Mouse (Mus musculus) limb, embryonic 13.5 days (tissue): ENCODE measurements at regions not wholly inside any gene's neighbourhood (a gene's known extent, or its start where the extent isn't known, plus 50 kb on each side); places are given as distances from the start of the nearest gene placed in this dataset.
"Not testable (repeated sequence)": the region's sequence is repeated elsewhere in the genome, so short reads cannot be mapped to it uniquely, and the experiment has no call there.

ENCODE experiments used
- ATAC-seq: fragments of 200-750 bp; cut with Nextera tagmentation; 2 replicates; pipeline ENCODE4 v1.8.0; 2017; ENCODE audit warnings: low read depth, moderate number of reproducible peaks, moderate TSS enrichment; ENCODE audit not compliant: low FRiP score
- H3K27ac ChIP-seq: fragments of 300-500 bp; sonication (generic); 2 replicates; pipeline ENCODE4 v1.5.1; 2015; ENCODE audit warnings: inconsistent platforms, mild to moderate bottlenecking, moderate library complexity
- H3K27me3 ChIP-seq: fragments of 300-500 bp; sonication (generic); 2 replicates; pipeline ENCODE4 v1.6.1; 2015; ENCODE audit warnings: mild to moderate bottlenecking, inconsistent platforms
- H3K36me3 ChIP-seq: fragments of 300-500 bp; sonication (generic); 2 replicates; pipeline ENCODE4 v1.6.1; 2015; ENCODE audit warnings: inconsistent platforms, mild to moderate bottlenecking, moderate library complexity
- H3K4me1 ChIP-seq: fragments of 300-500 bp; sonication (generic); 2 replicates; pipeline ENCODE4 v1.6.1; 2015; ENCODE audit warnings: inconsistent platforms
- H3K4me2 ChIP-seq: fragments of 300-500 bp; sonication (generic); replicated peaks from 2 replicates; pipeline ENCODE4 v1.6.1; 2015; ENCODE audit warnings: inconsistent platforms, mild to moderate bottlenecking, moderate library complexity
- H3K4me3 ChIP-seq: fragments of 300-500 bp; sonication (generic); 2 replicates; pipeline ENCODE4 v1.5.1; 2015; ENCODE audit warnings: moderate library complexity, mild to moderate bottlenecking, inconsistent platforms
- H3K9ac ChIP-seq: fragments of 300-500 bp; sonication (generic); 2 replicates; pipeline ENCODE4 v1.6.1; 2015; ENCODE audit warnings: mild to moderate bottlenecking, inconsistent platforms
- H3K9me3 ChIP-seq: fragments of 300-500 bp; sonication (generic); 2 replicates; pipeline ENCODE4 v1.6.1; 2016; ENCODE audit warnings: inconsistent platforms
- WGBS: fragments of 180-500 bp; shearing (Covaris S2); methylation state at CpG from one replicate; pipeline ENCODE4 v1.1.7; 2015; 5-methylcytosine and 5-hydroxymethylcytosine counted together

DNA sequence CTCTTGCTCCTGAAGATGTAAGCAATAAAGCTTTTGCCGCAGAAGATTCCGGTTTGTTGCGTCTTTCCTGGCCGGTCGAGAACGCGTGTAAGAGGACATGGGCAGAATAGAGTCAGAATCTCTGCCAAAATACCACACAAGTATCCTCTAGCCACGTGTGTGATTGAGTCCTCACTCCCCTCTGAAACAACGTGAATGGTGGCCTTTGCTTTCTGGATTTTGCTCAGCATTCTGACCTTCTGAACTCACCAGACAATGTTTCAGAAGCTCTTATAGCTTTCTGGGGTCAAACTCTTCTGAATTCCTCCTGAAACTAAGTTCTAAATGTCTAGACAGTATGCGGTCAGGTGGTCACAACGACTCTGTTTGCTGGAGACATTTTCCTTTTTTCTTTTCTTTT is 202.0 kb upstream of the Btg1 start:
- Histone ChIP-seq H3K27me3 (no peaks in the 10 kb centered on the region), H3K9ac (no peak overlapping the region), H3K27ac (no peak overlapping the region), H3K4me2 (no peak overlapping the region), H3K4me1 (no peaks in the 10 kb centered on the region), H3K36me3 (no peaks in the 10 kb centered on the region), H3K4me3 (no peak overlapping the region), H3K9me3 (no peaks in the 10 kb centered on the region; the same call in 1 of the 2 replicates)
- no peak for ATAC-seq
- WGBS, result 92% methylated on average over 11 of the region's 11 CpGs

GRCm38 (mm10) chr10:96421506-96421905 is 195.3 kb upstream of the Btg1 start:
- not testable (repeated sequence) for H3K9me3 ChIP-seq

DNA sequence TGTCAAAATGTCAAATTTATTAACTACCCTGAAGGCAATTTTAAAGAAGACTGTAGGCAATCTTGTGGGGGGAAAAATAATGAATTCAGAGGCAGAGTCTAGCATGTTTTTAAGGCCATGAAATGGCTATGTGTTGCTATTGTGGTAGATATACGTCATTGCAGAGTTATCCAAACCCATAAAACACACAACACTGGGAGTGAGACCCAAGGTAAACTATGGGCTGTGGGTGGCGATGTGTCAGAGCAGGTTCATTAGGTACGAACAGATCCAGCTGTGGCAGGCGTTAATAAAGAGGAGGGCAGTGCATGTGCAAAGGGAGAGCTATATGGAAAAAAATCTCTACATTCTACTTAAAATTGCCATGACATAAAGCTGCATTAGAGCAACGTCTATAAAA is 189.4 kb upstream of the Btg1 start:
- Histone ChIP-seq H3K4me2 (no peak overlapping the region), H3K27me3 (no peaks in the 10 kb centered on the region), H3K4me1 (no peaks in the 10 kb centered on the region; the same call in 1 of the 2 replicates), H3K9ac (no peak overlapping the region), H3K27ac (no peak overlapping the region), H3K4me3 (no peak overlapping the region), H3K9me3 (no peaks in the 10 kb centered on the region), H3K36me3 (no peaks in the 10 kb centered on the region)
- 34% methylated on average over 5 of the region's 5 CpGs for WGBS
- peak; percentile 79 for ATAC-seq

More at GRCm38 (mm10) chr10:96421506-96421905, 195.3 kb upstream of the Btg1 start:
- not testable (repeated sequence) for H3K27ac ChIP-seq, H3K4me2 ChIP-seq, H3K36me3 ChIP-seq, H3K4me1 ChIP-seq, H3K4me3 ChIP-seq, H3K9ac ChIP-seq, ATAC-seq, H3K27me3 ChIP-seq
- WGBS, result 87% methylated on average over 2 of the region's 2 CpGs

GRCm38 (mm10) chr10:96430142-96430541 is 186.7 kb upstream of the Btg1 start:
- no peak overlapping the region for H3K4me2 ChIP-seq
- no peak for ATAC-seq
- H3K27ac ChIP-seq, result no peak overlapping the region
- WGBS, result 65% methylated on average over 3 of the region's 3 CpGs
- no peaks in the 10 kb centered on the region for H3K9me3 ChIP-seq
- no peaks in the 10 kb centered on the region for H3K27me3 ChIP-seq
- no peaks in the 10 kb centered on the region for H3K36me3 ChIP-seq
- H3K4me1 ChIP-seq, result no peaks in the 10 kb centered on the region; the same call in 1 of the 2 replicates
- H3K4me3 ChIP-seq, result no peak overlapping the region
- H3K9ac ChIP-seq, result no peak overlapping the region

GRCm38 (mm10) chr10:96435109-96435508 is 181.7 kb upstream of the Btg1 start:
- ATAC-seq, result no peak
- H3K4me2 ChIP-seq, result no peak overlapping the region
- H3K4me3 ChIP-seq, result no peak overlapping the region
- no peak overlapping the region for H3K9ac ChIP-seq
- no peak overlapping the region for H3K27ac ChIP-seq
- H3K9me3 ChIP-seq, result no peaks in the 10 kb centered on the region
- no peaks in the 10 kb centered on the region for H3K27me3 ChIP-seq
- 87% methylated on average over 6 of the region's 6 CpGs for WGBS
- H3K4me1 ChIP-seq, result no peaks in the 10 kb centered on the region
- no peaks in the 10 kb centered on the region for H3K36me3 ChIP-seq

DNA sequence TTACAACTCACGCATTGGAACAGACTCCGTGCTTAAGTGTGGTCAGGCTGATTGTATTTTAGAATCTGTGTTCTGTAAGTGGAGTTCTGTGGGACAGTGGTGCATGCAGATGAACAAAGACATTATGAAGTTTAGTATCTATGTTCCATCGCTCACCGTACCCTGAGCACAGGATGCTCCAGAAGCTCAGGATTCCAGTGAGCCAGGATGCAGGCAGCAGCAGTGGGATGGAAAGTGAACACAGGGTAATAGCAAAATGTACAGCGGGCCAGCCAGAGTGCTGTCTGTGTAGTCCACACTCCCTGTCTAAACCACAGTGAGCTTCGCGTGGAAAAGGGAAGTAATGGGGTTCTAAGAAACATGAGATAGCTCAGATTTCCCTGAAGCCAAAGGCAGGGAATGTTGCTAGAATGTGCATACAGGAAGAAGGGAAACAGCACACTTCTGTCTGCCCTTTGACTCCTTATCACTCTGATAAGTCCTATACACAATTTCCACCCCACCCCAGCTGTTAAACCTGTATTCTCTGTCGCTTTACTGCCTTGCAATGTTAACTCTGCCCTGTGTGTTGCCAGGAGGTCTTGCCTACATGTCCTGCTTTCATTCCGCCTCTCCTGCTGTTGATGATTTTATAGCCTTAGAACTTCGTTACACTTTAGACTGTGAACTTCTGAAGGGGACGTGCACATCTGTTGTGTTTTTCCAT is 178.3 kb upstream of the Btg1 start:
- Histone ChIP-seq H3K27me3 (no peaks in the 10 kb centered on the region), H3K4me1 (no peaks in the 10 kb centered on the region), H3K27ac (no peak overlapping the region), H3K9me3 (no peaks in the 10 kb centered on the region), H3K9ac (no peak overlapping the region), H3K4me3 (no peak overlapping the region), H3K4me2 (no peak overlapping the region), H3K36me3 (no peaks in the 10 kb centered on the region)
- 85% methylated on average over 11 of the region's 11 CpGs for WGBS
- no peak for ATAC-seq

- no peak overlapping the region for H3K4me3 ChIP-seq
- no peaks in the 10 kb centered on the region for H3K36me3 ChIP-seq
- H3K4me1 ChIP-seq, result no peaks in the 10 kb centered on the region
- H3K4me2 ChIP-seq, result no peak overlapping the region
- H3K9me3 ChIP-seq, result no peaks in the 10 kb centered on the region
- no peak overlapping the region for H3K9ac ChIP-seq
- no peak overlapping the region for H3K27ac ChIP-seq
- no peak for ATAC-seq
- no peaks in the 10 kb centered on the region for H3K27me3 ChIP-seq
Measured at GRCm38 (mm10) chr10:96442165-96442564, 174.6 kb upstream of the Btg1 start.

- no peaks in the 10 kb centered on the region for H3K36me3 ChIP-seq
- H3K9ac ChIP-seq, result no peak overlapping the region
- no peak overlapping the region for H3K27ac ChIP-seq
- H3K4me3 ChIP-seq, result no peak overlapping the region
- H3K4me1 ChIP-seq, result no peaks in the 10 kb centered on the region
- no peak overlapping the region for H3K4me2 ChIP-seq
- ATAC-seq, result no peak
- H3K27me3 ChIP-seq, result no peaks in the 10 kb centered on the region
- H3K9me3 ChIP-seq, result 0 out of 2 replicates have a peak, but pooled peaks cover 6% of the 10 kb centered on the region
- WGBS, result 93% methylated on average over 4 of the region's 4 CpGs
Measured at GRCm38 (mm10) chr10:96450266-96450665, 166.5 kb upstream of the Btg1 start.

GRCm38 (mm10) chr10:96454857-96455256 is 161.9 kb upstream of the Btg1 start:
- 77% methylated on average over 6 of the region's 6 CpGs for WGBS
- Histone ChIP-seq H3K4me3 (no peak overlapping the region), H3K4me2 (no peak overlapping the region), H3K9ac (no peak overlapping the region), H3K27ac (no peak overlapping the region), H3K4me1 (0 out of 2 replicates have a peak, but pooled peaks cover 2% of the 10 kb centered on the region), H3K27me3 (no peaks in the 10 kb centered on the region), H3K36me3 (no peaks in the 10 kb centered on the region), H3K9me3 (0 out of 2 replicates have a peak, but pooled peaks cover 6% of the 10 kb centered on the region)
- peak; percentile 51; the same call in 1 of the 2 replicates for ATAC-seq

DNA sequence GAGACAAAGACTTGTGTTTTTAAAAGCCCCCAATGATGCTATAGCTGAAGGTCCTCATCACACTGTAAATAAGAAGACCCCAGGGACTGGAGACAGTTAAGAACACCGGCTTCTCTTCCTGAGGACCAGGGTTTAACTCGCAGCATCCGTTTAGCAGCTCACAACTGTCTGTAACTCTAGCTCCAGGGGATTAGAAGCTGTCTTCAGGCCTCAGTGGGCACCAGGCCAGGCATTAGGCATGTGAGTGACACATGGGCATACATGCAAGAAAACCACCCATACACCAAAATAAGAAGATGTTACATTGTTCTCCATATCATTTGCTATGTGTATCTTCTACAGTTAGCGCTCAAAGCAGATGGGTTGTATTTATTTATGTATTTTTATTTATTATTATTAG is 158.3 kb upstream of the Btg1 start:
- Histone ChIP-seq H3K27ac (no peak overlapping the region), H3K4me3 (no peak overlapping the region), H3K9me3 (no peaks in the 10 kb centered on the region), H3K4me2 (no peak overlapping the region), H3K9ac (no peak overlapping the region), H3K4me1 (peaks cover 17% of the 10 kb centered on the region), H3K27me3 (no peaks in the 10 kb centered on the region), H3K36me3 (no peaks in the 10 kb centered on the region)
- 75% methylated on average over 4 of the region's 4 CpGs for WGBS
- no peak for ATAC-seq

- ATAC-seq, result no peak
- Histone ChIP-seq H3K9ac (no peak overlapping the region), H3K36me3 (no peaks in the 10 kb centered on the region), H3K4me1 (peaks cover 17% of the 10 kb centered on the region), H3K27me3 (no peaks in the 10 kb centered on the region), H3K4me3 (no peak overlapping the region), H3K9me3 (no peaks in the 10 kb centered on the region), H3K4me2 (no peak overlapping the region), H3K27ac (0 out of 2 replicates have a peak overlapping the region, but pooled peaks have one; percentile 28)
- 71% methylated on average over 3 of the region's 3 CpGs for WGBS
Measured at GRCm38 (mm10) chr10:96459186-96459585, 157.6 kb upstream of the Btg1 start.

DNA sequence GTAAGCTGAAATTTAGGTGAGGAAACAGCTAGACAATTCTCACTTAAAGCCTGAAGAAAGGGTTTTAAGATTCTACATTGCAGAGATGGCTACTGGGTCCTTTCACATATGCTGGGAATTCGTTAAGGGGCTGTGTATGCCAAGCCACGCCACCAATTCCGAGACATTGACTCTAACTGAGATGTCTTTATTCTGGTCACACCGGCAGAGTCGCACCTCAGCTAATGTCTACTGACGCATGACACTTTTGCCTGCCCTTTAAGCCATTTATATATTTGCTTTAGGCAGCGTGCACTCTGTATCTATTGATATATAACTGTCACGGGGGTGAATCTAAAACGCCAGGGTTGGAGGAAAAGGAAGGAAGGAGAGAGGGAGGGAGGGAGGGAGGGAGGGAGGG is 156.7 kb upstream of the Btg1 start:
- Histone ChIP-seq H3K27me3 (no peaks in the 10 kb centered on the region), H3K4me2 (peak overlapping the region; percentile 47; the same call in 1 of the 2 replicates), H3K4me1 (peaks cover 17% of the 10 kb centered on the region), H3K36me3 (no peaks in the 10 kb centered on the region), H3K9me3 (no peaks in the 10 kb centered on the region), H3K4me3 (no peak overlapping the region), H3K9ac (no peak overlapping the region), H3K27ac (no peak overlapping the region)
- WGBS, result 43% methylated on average over 9 of the region's 9 CpGs
- no peak for ATAC-seq
